Mouse (Mus musculus): ENCODE results near the gene Wnt7a. TPM values are rescaled to one million over a fixed set of nuclear protein-coding genes. Genes with fewer than 3 reads are reported as not detected.

Gene Wnt7a
- polyA plus RNA-seq, 1 experiment: 10.8 TPM

- no peak for TF ChIP-seq CTCF (IDR thresholded peaks at IDR 0.05; ENCODE audit: insufficient read depth, low read length)
- TF ChIP-seq POLR2A (IDR thresholded peaks at IDR 0.05; ENCODE audit: borderline replicate concordance, extremely low read depth, low read depth, low read length): no peak
- WGBS: 74% methylated on average over 4 of the region's 4 CpGs
- no peak overlapping the region for H3K4me3 ChIP-seq (replicated peaks; ENCODE audit: extremely low read depth, low read depth, low read length)
- no peaks in the 10 kb centered on the region for H3K4me1 ChIP-seq (ENCODE audit: control insufficient read depth, insufficient read depth, low read length)
- no peak for DNase-seq
Observed at GRCm38 (mm10) chr6:91421629-91422028, 10.5 kb upstream of the Wnt7a start.

GRCm38 (mm10) chr6:91417291-91417845 is 6.2 kb upstream of the Wnt7a start:
- no peak overlapping the region for H3K4me3 ChIP-seq (replicated peaks; ENCODE audit: extremely low read depth, low read depth, low read length)
- WGBS: 66% methylated on average over 5 of the region's 5 CpGs
- no peak for DNase-seq
- no peaks in the 10 kb centered on the region for H3K4me1 ChIP-seq (ENCODE audit: control insufficient read depth, insufficient read depth, low read length)
- TF ChIP-seq CTCF (IDR thresholded peaks at IDR 0.05; ENCODE audit: insufficient read depth, low read length) (no peak), POLR2A (IDR thresholded peaks at IDR 0.05; ENCODE audit: borderline replicate concordance, extremely low read depth, low read depth, low read length) (no peak)

- Histone ChIP-seq H3K4me3 (replicated peaks; ENCODE audit: extremely low read depth, low read depth, low read length) (no peak overlapping the region), H3K4me1 (ENCODE audit: control insufficient read depth, insufficient read depth, low read length) (no peaks in the 10 kb centered on the region)
- WGBS: 79% methylated on average over 4 of the region's 4 CpGs
- TF ChIP-seq CTCF (IDR thresholded peaks at IDR 0.05; ENCODE audit: insufficient read depth, low read length) (no peak), POLR2A (IDR thresholded peaks at IDR 0.05; ENCODE audit: borderline replicate concordance, extremely low read depth, low read depth, low read length) (no peak)
- DNase-seq: no peak
Observed at GRCm38 (mm10) chr6:91416146-91416545, 5.0 kb upstream of the Wnt7a start.

GRCm38 (mm10) chr6:91414890-91415289 is 3.7 kb upstream of the Wnt7a start:
- DNase-seq: peak; percentile 33
- WGBS: 3% methylated on average over 4 of the region's 4 CpGs
- H3K4me3 ChIP-seq (replicated peaks; ENCODE audit: extremely low read depth, low read depth, low read length): no peak overlapping the region
- H3K4me1 ChIP-seq (ENCODE audit: control insufficient read depth, insufficient read depth, low read length): no peaks in the 10 kb centered on the region
- TF ChIP-seq POLR2A (IDR thresholded peaks at IDR 0.05; ENCODE audit: borderline replicate concordance, extremely low read depth, low read depth, low read length): no peak
- peak; percentile 67 for TF ChIP-seq CTCF (IDR thresholded peaks at IDR 0.05; ENCODE audit: insufficient read depth, low read length)

GRCm38 (mm10) chr6:91411369-91411981 is 312 bp upstream of the Wnt7a start:
- WGBS: 1% methylated on average over 41 of the region's 47 CpGs
- peak; percentile 79 for DNase-seq

GRCm38 (mm10) chr6:91410168-91410780 is 889 bp downstream of the Wnt7a start:
- no peak for DNase-seq
- H3K4me3 ChIP-seq (replicated peaks; ENCODE audit: extremely low read depth, low read depth, low read length): no peak overlapping the region
- no peaks in the 10 kb centered on the region for H3K4me1 ChIP-seq (ENCODE audit: control insufficient read depth, insufficient read depth, low read length)
- WGBS: 2% methylated on average over 26 of the region's 26 CpGs
- TF ChIP-seq POLR2A (IDR thresholded peaks at IDR 0.05; ENCODE audit: borderline replicate concordance, extremely low read depth, low read depth, low read length) (no peak), CTCF (IDR thresholded peaks at IDR 0.05; ENCODE audit: insufficient read depth, low read length) (no peak)

More at GRCm38 (mm10) chr6:91411369-91411981, 312 bp upstream of the Wnt7a start:
- H3K4me3 ChIP-seq (replicated peaks; ENCODE audit: extremely low read depth, low read depth, low read length): peak overlapping the region; percentile 25
- H3K4me1 ChIP-seq (ENCODE audit: control insufficient read depth, insufficient read depth, low read length): no peaks in the 10 kb centered on the region
- TF ChIP-seq CTCF (IDR thresholded peaks at IDR 0.05; ENCODE audit: insufficient read depth, low read length): peak; percentile 80
- no peak for TF ChIP-seq POLR2A (IDR thresholded peaks at IDR 0.05; ENCODE audit: borderline replicate concordance, extremely low read depth, low read depth, low read length)

- TF ChIP-seq POLR2A (IDR thresholded peaks at IDR 0.05; ENCODE audit: borderline replicate concordance, extremely low read depth, low read depth, low read length): no peak
- no peak for DNase-seq
- H3K4me3 ChIP-seq (replicated peaks; ENCODE audit: extremely low read depth, low read depth, low read length): no peak overlapping the region
- 1% methylated on average over 34 of the region's 34 CpGs for WGBS
- no peaks in the 10 kb centered on the region for H3K4me1 ChIP-seq (ENCODE audit: control insufficient read depth, insufficient read depth, low read length)
Observed at GRCm38 (mm10) chr6:91409448-91410167, 1.6 kb downstream of the Wnt7a start.

- H3K4me1 ChIP-seq (ENCODE audit: control insufficient read depth, insufficient read depth, low read length): no peaks in the 10 kb centered on the region
- DNase-seq: no peak
- no peak for TF ChIP-seq CTCF (IDR thresholded peaks at IDR 0.05; ENCODE audit: insufficient read depth, low read length)
- TF ChIP-seq POLR2A (IDR thresholded peaks at IDR 0.05; ENCODE audit: borderline replicate concordance, extremely low read depth, low read depth, low read length): no peak
- 76% methylated on average over 13 of the region's 13 CpGs for WGBS
- no peak overlapping the region for H3K4me3 ChIP-seq (replicated peaks; ENCODE audit: extremely low read depth, low read depth, low read length)
Observed at GRCm38 (mm10) chr6:91408616-91409015, 2.5 kb downstream of the Wnt7a start.

GRCm38 (mm10) chr6:91401591-91401990 is 9.6 kb downstream of the Wnt7a start:
- Histone ChIP-seq H3K4me1 (ENCODE audit: control insufficient read depth, insufficient read depth, low read length) (no peaks in the 10 kb centered on the region), H3K4me3 (replicated peaks; ENCODE audit: extremely low read depth, low read depth, low read length) (no peak overlapping the region)
- no peak for DNase-seq
- TF ChIP-seq POLR2A (IDR thresholded peaks at IDR 0.05; ENCODE audit: borderline replicate concordance, extremely low read depth, low read depth, low read length): no peak
- no peak for TF ChIP-seq CTCF (IDR thresholded peaks at IDR 0.05; ENCODE audit: insufficient read depth, low read length)
- 55% methylated on average over 5 of the region's 5 CpGs for WGBS
